Mouse (Mus musculus): ENCODE measurements at regions not wholly inside any gene's neighbourhood (a gene's known extent, or its start where the extent isn't known, plus 50 kb on each side); places are given as distances from the start of the nearest gene placed in this dataset.

DNA sequence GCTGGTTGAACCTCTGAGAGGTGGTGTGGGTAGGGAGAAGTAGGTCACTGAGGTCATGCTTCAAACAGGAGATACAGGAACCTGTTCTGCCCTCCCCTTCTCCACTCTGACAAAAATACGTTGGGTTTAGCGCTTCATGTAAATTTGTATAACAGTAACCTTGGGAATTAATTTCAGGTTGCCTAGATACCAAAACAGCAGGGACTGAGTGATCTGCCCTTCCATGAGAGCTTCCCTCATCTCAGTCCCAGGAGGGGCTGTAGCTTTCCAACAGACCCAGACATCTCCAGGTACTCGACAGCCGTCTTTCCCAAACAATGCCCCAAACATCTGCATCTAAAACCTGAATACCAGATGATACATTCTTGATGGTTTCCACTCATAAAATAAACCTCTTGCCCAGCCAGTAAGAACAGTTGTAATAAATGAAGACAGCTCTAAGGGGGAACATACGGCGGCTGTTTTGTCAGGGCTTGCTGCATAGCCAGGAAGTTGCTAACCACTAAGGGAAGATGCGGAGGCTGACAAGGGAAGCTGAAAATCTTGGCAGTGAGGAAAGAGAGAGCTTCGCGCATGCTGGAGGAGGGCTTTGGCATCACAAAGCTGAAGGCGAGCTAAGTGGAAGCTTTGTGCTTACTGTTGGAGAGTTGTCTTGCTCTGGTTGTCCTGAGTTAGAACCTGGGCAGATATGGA is 137.4 kb upstream of the Daam1 start:
- 0 out of 2 replicates have a peak, but pooled peaks have one; percentile 56 for ATAC-seq
- Histone ChIP-seq H3K27ac (peak overlapping the region; percentile 8; the same call in 1 of the 2 replicates), H3K9me3 (ENCODE audit: low read length) (no peaks in the 10 kb centered on the region), H3K27me3 (ENCODE audit: insufficient read depth, low read length) (no peaks in the 10 kb centered on the region), H3K9ac (replicated peaks; ENCODE audit: low read length) (no peak overlapping the region), H3K4me1 (ENCODE audit: insufficient read depth, low read length) (peaks cover 6% of the 10 kb centered on the region; the same call in 1 of the 2 replicates), H3K4me2 (ENCODE audit: low read depth, low read length) (no peak overlapping the region), H3K4me3 (ENCODE audit: low read length) (no peak overlapping the region), H3K36me3 (ENCODE audit: insufficient read depth, low read length) (no peaks in the 10 kb centered on the region)
- DNase-seq (ENCODE audit: low spot score) = peak; percentile 36
- WGBS = 43% methylated on average over 10 of the region's 10 CpGs
- no peak for TF ChIP-seq CTCF (IDR thresholded peaks at IDR 0.05; ENCODE audit: low read depth)

- WGBS = 83% methylated on average over 2 of the region's 2 CpGs
- peak; percentile 65 for DNase-seq (ENCODE audit: low spot score)
- peak; percentile 67 for TF ChIP-seq CTCF (IDR thresholded peaks at IDR 0.05; ENCODE audit: low read depth)
Observed at GRCm38 (mm10) chr12:71701753-71702152, 129.1 kb upstream of the Daam1 start.

DNA sequence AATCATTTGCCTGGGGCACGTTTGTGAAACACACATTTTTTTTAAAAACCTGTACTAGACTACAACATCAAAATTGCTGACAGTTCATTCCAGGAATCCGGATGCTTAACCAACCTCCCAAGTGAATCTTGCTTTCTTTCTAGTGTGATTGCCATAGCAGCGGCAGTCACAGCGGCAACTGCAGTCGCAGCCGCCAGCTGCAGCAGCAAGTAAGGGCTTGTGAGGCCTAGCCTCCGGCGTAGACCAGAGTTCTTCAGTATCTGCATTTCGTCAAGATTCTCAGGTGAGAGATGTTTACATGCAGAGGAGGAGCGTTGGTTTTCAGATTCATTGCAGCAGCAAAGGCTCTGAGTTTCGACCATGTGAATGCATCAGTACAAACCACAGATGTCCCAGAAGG is 128.7 kb upstream of the Daam1 start:
- ATAC-seq = no peak
- no peaks in the 10 kb centered on the region for H3K9me3 ChIP-seq (ENCODE audit: low read length)
- no peaks in the 10 kb centered on the region for H3K36me3 ChIP-seq (ENCODE audit: insufficient read depth, low read length)
- WGBS = 73% methylated on average over 11 of the region's 11 CpGs
- no peaks in the 10 kb centered on the region for H3K27me3 ChIP-seq (ENCODE audit: insufficient read depth, low read length)
- H3K4me3 ChIP-seq (ENCODE audit: low read length) = no peak overlapping the region
- no peak overlapping the region for H3K27ac ChIP-seq
- no peak for DNase-seq (ENCODE audit: low spot score)
- H3K4me2 ChIP-seq (ENCODE audit: low read depth, low read length) = no peak overlapping the region
- no peak overlapping the region for H3K9ac ChIP-seq (replicated peaks; ENCODE audit: low read length)
- no peak for TF ChIP-seq CTCF (IDR thresholded peaks at IDR 0.05; ENCODE audit: low read depth)
- H3K4me1 ChIP-seq (ENCODE audit: insufficient read depth, low read length) = no peaks in the 10 kb centered on the region

More at GRCm38 (mm10) chr12:71701753-71702152, 129.1 kb upstream of the Daam1 start:
- no peaks in the 10 kb centered on the region for H3K36me3 ChIP-seq (ENCODE audit: insufficient read depth, low read length)
- no peaks in the 10 kb centered on the region for H3K27me3 ChIP-seq (ENCODE audit: insufficient read depth, low read length)
- H3K27ac ChIP-seq = no peak overlapping the region
- no peak overlapping the region for H3K4me3 ChIP-seq (ENCODE audit: low read length)
- H3K9me3 ChIP-seq (ENCODE audit: low read length) = no peaks in the 10 kb centered on the region
- ATAC-seq = no peak
- no peak overlapping the region for H3K9ac ChIP-seq (replicated peaks; ENCODE audit: low read length)
- no peaks in the 10 kb centered on the region for H3K4me1 ChIP-seq (ENCODE audit: insufficient read depth, low read length)
- H3K4me2 ChIP-seq (ENCODE audit: low read depth, low read length) = no peak overlapping the region

GRCm38 (mm10) chr12:71703146-71703902 is 127.6 kb upstream of the Daam1 start:
- H3K4me3 ChIP-seq (ENCODE audit: low read length) = no peak overlapping the region
- H3K9ac ChIP-seq (replicated peaks; ENCODE audit: low read length) = no peak overlapping the region
- DNase-seq (ENCODE audit: low spot score) (no peak), ATAC-seq (no peak)
- no peaks in the 10 kb centered on the region for H3K27me3 ChIP-seq (ENCODE audit: insufficient read depth, low read length)
- H3K36me3 ChIP-seq (ENCODE audit: insufficient read depth, low read length) = no peaks in the 10 kb centered on the region
- WGBS = 86% methylated on average over 13 of the region's 13 CpGs
- no peak for TF ChIP-seq CTCF (IDR thresholded peaks at IDR 0.05; ENCODE audit: low read depth)
- H3K27ac ChIP-seq = no peak overlapping the region
- no peaks in the 10 kb centered on the region for H3K4me1 ChIP-seq (ENCODE audit: insufficient read depth, low read length)
- H3K4me2 ChIP-seq (ENCODE audit: low read depth, low read length) = no peak overlapping the region
- no peaks in the 10 kb centered on the region for H3K9me3 ChIP-seq (ENCODE audit: low read length)

GRCm38 (mm10) chr12:71704431-71704830 is 126.4 kb upstream of the Daam1 start:
- no peaks in the 10 kb centered on the region for H3K9me3 ChIP-seq (ENCODE audit: low read length)
- DNase-seq (ENCODE audit: low spot score) = no peak
- no peak for TF ChIP-seq CTCF (IDR thresholded peaks at IDR 0.05; ENCODE audit: low read depth)
- no peak overlapping the region for H3K9ac ChIP-seq (replicated peaks; ENCODE audit: low read length)
- H3K27ac ChIP-seq = no peak overlapping the region
- no peak overlapping the region for H3K4me2 ChIP-seq (ENCODE audit: low read depth, low read length)
- H3K27me3 ChIP-seq (ENCODE audit: insufficient read depth, low read length) = no peaks in the 10 kb centered on the region
- 77% methylated on average over 6 of the region's 6 CpGs for WGBS
- no peak for ATAC-seq
- no peak overlapping the region for H3K4me3 ChIP-seq (ENCODE audit: low read length)
- no peaks in the 10 kb centered on the region for H3K4me1 ChIP-seq (ENCODE audit: insufficient read depth, low read length)
- H3K36me3 ChIP-seq (ENCODE audit: insufficient read depth, low read length) = no peaks in the 10 kb centered on the region

GRCm38 (mm10) chr12:71707727-71708369 is 123.0 kb upstream of the Daam1 start:
- Histone ChIP-seq H3K4me3 (ENCODE audit: low read length) (no peak overlapping the region), H3K27me3 (ENCODE audit: insufficient read depth, low read length) (no peaks in the 10 kb centered on the region), H3K4me2 (ENCODE audit: low read depth, low read length) (peak overlapping the region; percentile 42), H3K4me1 (ENCODE audit: insufficient read depth, low read length) (no peaks in the 10 kb centered on the region), H3K9me3 (ENCODE audit: low read length) (no peaks in the 10 kb centered on the region), H3K36me3 (ENCODE audit: insufficient read depth, low read length) (no peaks in the 10 kb centered on the region), H3K27ac (no peak overlapping the region), H3K9ac (replicated peaks; ENCODE audit: low read length) (no peak overlapping the region)
- ATAC-seq (0 out of 2 replicates have a peak, but pooled peaks have one; percentile 43), DNase-seq (ENCODE audit: low spot score) (peak; percentile 78)
- 18% methylated on average over 10 of the region's 10 CpGs for WGBS
- peak; percentile 95 for TF ChIP-seq CTCF (IDR thresholded peaks at IDR 0.05; ENCODE audit: low read depth)
